Mouse (Mus musculus): ENCODE measurements around the gene Ptx4.

Gene Ptx4

GRCm38 (mm10) chr17:25120406-25120805 lies at the start of gene Ptx4:
Gene Ptx4, plus strand, starts transcription at chr17:25120760.
- in situ Hi-C loops (cut with MboI, MseI), result no loop called here

- in situ Hi-C loops (cut with MboI, MseI), result no loop called here
Measured at GRCm38 (mm10) chr17:25076906-25077305, 43.7 kb upstream of the Ptx4 start.

- in situ Hi-C loops (cut with MboI, MseI), result no loop called here
Measured at GRCm38 (mm10) chr17:25077771-25078372, 42.7 kb upstream of the Ptx4 start.

- in situ Hi-C loops (cut with MboI, MseI), result no loop called here
Measured at GRCm38 (mm10) chr17:25080210-25080609, 40.4 kb upstream of the Ptx4 start.

DNA sequence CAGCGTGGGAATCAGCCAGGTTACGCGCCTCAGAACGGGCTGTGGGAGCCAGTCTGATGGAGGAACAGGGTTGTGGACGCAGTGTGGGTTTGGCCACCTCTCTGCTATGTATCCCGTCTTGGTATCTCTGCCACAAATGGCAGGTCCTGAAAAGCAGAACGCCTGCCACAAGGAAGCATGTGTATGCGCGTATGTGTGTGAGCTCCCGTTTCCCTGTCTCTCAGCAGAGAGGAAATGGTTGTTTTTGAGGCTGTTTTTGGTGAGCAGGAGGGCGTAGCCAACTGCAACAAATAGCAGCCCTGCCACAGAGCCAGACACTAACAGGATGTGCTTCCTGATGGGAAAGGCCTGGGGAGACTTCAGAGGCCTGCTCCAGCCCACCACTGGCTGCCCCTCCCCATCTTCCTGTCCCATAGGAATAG lies 39.6 kb upstream of the Ptx4 start:
- in situ Hi-C loops (cut with MboI, MseI), result no loop called here

DNA sequence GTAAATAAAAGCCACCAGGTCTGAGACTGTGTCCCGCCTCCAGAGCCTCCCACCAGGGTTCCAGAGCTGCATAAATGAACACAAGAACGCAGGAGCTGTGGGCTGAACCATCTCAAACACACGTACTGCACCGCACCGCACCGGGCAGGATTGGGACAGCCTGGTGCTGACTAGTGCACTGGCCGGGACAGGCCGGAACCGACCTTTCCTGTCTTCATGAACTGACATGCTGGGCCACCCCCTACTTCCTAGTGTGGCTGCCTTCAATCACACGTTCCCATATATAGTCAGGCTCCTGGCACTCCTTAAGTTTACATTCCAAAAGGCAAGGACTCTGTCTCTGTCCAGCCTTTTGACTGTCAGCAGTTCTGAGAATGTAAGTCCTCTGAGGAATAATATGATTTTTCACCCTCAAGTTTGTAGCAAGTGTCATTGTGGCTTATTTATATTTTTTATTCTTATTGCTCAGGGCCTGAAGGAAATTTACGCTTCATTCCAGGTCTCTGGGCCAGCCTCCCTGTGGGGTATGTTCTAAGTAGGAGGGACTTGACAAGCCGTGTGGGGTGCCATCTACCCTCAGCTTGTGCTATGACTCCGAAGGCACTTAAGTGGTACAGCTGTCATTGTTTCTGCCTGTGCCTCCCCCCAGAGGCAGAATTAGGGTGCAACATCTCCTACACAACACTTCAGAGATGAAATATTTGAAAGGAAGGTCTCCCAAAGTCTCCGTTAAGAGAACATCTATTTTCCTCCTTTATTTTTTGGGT lies 38.3 kb upstream of the Ptx4 start:
- in situ Hi-C loops (cut with MboI, MseI), result no loop called here

DNA sequence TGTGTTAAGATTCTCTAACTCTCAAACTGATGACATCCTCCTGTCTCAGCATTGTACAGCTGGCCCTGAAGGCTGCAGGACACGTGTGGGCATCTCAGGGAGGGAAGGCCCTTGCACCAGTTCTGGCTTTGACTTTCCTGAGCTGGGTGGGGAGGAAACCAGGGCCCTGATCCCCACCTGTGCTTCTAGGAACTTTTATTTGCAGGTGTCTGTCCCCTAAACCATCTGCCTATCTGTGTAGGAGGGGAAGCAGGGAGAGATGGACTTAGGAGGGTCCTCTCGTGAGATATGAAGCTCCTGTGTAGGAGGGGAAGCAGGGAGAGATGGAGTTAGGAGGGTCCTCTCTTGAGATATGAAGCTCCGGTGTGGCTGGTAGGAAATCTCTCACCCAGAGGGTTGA lies 37.7 kb upstream of the Ptx4 start:
- in situ Hi-C loops (cut with MboI, MseI), result no loop called here

- in situ Hi-C loops (cut with MboI, MseI), result no loop called here
Measured at GRCm38 (mm10) chr17:25083444-25083931, 37.1 kb upstream of the Ptx4 start, which contains the start of gene Tmem204. Gene Tmem204, minus strand, starts transcription at chr17:25083591.

DNA sequence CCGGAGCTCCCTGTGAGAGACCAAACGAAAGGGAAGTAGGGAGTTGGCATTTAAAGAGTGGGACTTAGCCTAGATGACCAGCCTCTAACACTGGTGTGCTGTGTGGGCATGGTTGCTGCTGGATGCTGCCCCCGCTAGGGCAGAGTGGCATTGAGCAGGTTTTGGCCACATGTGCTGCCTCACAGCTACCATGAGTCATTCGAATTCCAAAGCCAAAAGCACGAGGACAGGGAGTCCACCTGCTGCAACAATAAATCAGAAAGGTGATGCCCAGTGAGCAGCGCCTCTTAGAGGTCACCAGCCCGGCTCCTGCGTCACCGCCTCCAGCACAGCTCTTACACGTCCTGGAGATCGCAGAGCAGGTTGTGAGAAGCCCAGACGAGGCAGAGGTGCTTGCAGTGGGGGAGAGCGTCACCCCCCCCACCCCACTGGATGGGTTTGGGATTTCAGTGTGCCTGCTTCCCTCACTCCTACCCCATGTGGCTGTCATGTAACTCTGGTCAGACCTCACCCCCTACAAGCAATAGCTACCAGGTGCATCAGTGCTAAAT lies 35.6 kb upstream of the Ptx4 start:
- in situ Hi-C loops (cut with MboI, MseI), result no loop called here

DNA sequence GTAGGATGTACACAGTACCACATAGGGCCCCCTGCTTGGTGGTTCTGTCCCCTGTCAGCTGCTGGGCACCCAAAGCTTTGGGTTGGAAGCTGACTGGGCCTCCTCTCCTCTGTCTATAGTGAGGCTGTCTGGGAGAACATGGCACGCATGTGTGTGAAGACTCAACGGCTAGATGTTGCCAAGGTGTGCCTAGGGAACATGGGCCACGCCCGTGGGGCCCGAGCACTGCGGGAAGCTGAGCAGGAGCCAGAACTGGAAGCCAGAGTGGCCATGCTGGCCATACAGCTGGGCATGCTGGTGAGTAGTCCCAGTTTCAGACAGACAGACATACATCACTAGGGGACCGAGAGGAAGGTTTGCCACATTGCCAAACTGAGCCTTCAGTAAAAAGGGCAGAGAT lies 33.8 kb upstream of the Ptx4 start:
- in situ Hi-C loops (cut with MboI, MseI), result no loop called here

DNA sequence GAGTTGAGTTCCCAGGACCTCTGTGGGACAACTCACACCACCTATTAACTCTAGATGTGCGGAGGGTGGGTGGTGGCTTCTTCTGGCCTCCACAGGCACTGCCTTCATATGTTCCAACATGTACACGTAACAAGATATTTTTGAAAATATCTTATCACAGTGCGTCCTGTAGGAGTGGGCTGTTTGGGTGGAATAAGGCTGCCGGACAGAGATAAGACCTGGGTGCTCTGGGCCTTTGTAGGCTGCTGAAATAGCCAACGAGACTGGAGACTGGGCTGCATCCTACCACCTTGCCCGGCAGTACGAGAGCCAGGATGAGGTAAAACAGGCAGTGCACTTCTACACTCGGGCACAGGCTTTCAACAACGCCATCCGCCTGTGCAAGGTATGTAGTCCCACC lies 31.4 kb upstream of the Ptx4 start:
- in situ Hi-C loops (cut with MboI, MseI), result no loop called here

GRCm38 (mm10) chr17:25090450-25090849 lies 30.1 kb upstream of the Ptx4 start:
- in situ Hi-C loops (cut with MboI, MseI), result no loop called here

DNA sequence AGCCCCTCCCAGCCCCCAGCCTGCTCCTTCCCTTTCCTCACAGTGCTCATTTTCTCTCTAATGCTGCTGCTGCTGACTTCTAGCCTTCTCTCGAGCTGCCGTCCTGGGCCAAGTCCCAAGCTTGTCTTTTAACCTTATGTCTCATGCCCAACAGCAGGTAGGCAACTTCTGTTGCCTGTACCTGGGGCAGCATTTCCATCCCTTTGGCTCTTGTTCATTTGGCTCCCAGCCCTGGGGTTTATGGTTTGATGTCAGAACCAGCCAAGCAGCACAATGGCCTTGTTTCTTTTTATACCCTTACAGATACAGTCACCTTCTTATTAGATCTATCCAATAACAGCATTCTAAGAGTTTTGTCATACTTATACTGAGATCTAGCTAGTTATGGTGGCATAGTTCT lies 24.3 kb upstream of the Ptx4 start:
- in situ Hi-C loops (cut with MboI, MseI), result no loop called here

DNA sequence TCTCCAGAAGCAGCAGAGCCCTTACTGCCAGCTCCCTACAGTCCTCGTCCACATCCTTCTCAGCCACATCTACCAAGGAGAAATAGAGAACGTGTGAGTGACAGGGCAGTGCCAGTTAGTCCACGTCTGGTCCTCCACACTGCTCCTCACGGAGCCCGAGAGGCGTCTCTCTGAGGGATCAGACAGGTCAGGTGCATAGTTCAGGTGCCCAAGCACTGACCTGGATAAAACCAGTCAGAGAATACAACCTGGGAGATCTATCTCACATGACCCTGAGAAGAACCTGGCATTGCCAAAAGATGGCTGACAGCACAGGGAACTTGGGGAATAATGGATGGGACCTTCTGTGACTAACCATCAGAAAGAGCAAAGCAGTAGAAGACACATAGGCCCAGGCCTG lies 20.5 kb upstream of the Ptx4 start:
- in situ Hi-C loops (cut with MboI, MseI), result no loop called here

- in situ Hi-C loops (cut with MboI, MseI), result no loop called here
Measured at GRCm38 (mm10) chr17:25101338-25101737, 19.2 kb upstream of the Ptx4 start.

- in situ Hi-C loops (cut with MboI, MseI), result no loop called here
Measured at GRCm38 (mm10) chr17:25107786-25108185, 12.8 kb upstream of the Ptx4 start.

DNA sequence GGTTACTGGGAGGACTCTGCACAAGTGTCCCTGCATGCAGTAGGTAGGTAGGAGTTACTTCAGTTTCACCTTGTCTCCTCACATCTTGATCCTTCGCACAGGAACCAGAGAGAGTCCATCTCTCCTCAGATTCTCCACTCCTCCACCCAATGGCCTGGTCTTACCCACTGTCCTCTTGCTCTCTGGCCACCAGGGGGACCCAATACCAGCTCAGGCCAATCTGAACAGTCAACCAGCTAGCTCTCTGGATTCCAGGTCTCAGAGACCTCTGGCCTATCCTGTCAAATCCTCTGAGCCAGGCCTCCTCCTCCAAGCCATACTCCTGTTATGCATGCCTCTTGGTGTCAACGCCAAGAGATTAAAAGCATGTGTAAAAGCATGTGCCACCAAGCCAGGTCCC lies 11.0 kb upstream of the Ptx4 start:
- in situ Hi-C loops (cut with MboI, MseI), result no loop called here

DNA sequence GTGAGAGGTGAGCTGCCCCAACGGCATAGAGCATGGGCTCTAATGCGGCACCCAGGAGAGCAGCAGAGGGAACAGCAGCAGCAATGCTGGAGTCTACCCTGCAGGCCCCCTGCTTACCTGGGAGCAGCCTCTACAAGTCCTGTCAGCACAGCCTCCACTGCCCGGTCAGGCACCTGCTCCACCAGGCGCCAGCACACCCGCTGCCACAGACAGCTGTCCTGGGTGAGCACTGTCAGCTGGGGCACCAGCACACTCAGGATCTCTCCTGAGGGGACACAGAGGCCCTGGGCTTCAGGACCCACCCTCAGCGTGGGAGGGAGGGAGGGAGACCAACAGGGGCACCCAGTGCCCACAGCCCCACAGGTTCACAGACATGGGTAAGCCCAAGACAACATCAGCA lies 10.0 kb upstream of the Ptx4 start:
- in situ Hi-C loops (cut with MboI, MseI), result no loop called here

- in situ Hi-C loops (cut with MboI, MseI), result no loop called here
Measured at GRCm38 (mm10) chr17:25111220-25111619, 9.3 kb upstream of the Ptx4 start.

DNA sequence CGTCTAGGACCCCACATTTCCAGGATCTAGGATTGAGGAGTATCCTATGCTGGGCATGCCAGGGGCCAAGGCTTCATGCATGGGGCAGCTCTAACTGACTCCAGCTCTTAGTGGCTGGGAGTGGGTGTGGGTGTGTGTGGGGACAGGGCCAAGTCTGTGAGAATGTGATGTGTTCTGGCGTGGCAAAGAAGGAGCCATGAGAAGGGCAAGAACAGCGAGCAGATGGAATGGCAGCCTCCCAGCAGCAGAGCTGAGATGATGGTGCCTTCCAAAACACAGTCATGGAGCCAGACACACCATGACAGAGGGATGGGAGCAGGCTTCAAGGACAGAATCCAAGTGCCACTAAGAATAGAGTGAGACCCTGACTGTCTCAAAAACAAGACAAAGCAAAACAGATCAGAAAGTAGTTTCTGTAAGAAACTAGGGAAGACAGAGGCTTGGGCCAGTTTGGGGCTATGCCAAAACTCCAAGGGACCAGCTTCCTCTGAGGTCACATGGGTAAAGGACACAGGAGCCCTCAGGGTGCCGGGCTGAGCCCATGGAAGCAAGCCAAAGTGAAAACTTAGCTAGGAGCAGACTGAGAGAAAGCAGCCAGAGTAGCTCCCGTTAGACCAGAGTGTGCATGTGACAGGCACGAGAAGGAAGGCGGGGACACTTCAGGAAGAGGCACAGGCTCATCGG lies 8.7 kb upstream of the Ptx4 start:
- in situ Hi-C loops (cut with MboI, MseI), result no loop called here

DNA sequence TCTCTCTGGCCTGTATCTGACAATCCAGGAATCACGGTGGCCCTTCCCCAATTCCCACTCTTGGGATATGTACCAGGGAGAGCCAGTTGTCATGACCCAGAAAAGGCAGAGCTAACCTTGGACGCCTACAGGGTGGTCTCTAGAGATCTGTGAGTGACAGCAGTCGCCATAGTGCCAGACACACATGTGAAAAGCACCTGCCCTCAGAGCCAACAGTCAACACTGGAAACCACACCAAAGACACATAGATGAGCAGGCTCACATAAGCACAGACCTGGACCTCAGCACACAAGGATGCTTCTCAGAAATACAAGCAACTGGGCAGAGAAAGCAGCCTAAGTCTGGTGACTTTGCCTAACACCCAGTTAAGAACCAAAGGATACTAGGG lies 8.1 kb upstream of the Ptx4 start:
- in situ Hi-C loops (cut with MboI, MseI), result no loop called here

DNA sequence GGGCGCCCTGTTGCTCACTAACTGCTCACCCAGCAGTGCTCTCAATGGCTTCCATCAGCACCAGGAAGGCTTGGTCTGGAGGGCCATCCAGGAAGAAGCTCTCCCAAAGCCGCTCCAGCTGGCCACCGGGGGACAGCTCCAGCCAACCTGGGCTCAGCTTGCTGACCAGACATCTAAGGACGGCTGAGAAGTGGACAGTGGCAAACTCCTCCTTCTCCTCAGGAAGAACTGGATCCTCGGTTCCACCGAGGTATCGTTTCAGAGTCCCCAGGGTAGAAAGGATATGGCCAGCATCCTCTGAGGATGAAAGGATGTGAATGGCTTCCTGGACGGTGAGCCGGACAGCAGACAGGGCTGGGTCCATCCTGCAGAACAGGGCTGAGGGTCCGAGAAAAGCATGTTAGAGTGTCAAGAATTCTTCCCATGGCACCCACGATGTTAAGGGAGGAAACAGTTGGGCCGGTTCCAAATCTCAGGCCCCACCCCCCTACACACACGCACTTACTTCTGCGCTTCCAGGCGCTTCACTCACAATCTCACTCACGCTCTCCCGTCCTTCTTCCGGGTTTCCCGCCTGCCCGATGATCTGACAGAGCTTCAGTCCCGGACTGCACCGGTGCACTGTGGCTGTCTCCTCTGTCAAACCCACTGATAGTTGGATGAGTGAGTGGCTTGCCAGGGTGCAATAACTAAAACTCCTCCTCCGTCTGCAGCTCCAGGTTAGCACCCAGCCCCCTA lies 5.5 kb upstream of the Ptx4 start:
- in situ Hi-C loops (cut with MboI, MseI), result no loop called here

Data from regulatory T cell (primary cell).